Mouse (Mus musculus): ENCODE results near the gene Snrnp40. TPM values are rescaled to one million over a fixed set of nuclear protein-coding genes. Genes with fewer than 3 reads are reported as not detected.

The Snrnp40 gene
- total and polyA plus RNA-seq, 3 experiments, result 108 to 184 (median 128) TPM

GRCm38 (mm10) chr4:130321640-130322039 is 38.3 kb upstream of the Snrnp40 start:
- DNase-seq (ENCODE audit: extremely low read depth), result no peak
- Histone ChIP-seq H3K36me3 (replicated peaks in 1 of 2; ENCODE audit: control insufficient read depth in 1 of 2, insufficient read depth in 1 of 2, low read length in 1 of 2) (peaks cover 56 to 92% of the 10 kb centered on the region in 2 experiments), H3K4me2 (ENCODE audit: insufficient read depth, low read depth, poor library complexity, severe bottlenecking) (no peak overlapping the region), H3K4me1 (ENCODE audit: control insufficient read depth in 1 of 2, insufficient read depth in 2 of 2) (no peaks in the 10 kb centered on the region), H3K4me3 (replicated peaks in 1 of 3; ENCODE audit: low read depth in 2 of 3, low read length in 2 of 3, poor library complexity in 1 of 3) (no peak overlapping the region), H3K27ac (ENCODE audit: insufficient read depth, low read depth) (no peak overlapping the region), H3K27me3 (replicated peaks) (no peaks in the 10 kb centered on the region), H3K9me3 (replicated peaks; ENCODE audit: low read length) (no peaks in the 10 kb centered on the region), H3K9ac (ENCODE audit: insufficient read depth, low read depth) (no peak overlapping the region), H3K79me2 (replicated peaks; ENCODE audit: control insufficient read depth, extremely low read depth, insufficient read depth, poor library complexity, severe bottlenecking) (no peaks in the 10 kb centered on the region)
- TF ChIP-seq NELFE (IDR thresholded peaks at IDR 0.05; ENCODE audit: low read depth, low read length), result no peak
- no peak for TF ChIP-seq ELF1 (IDR thresholded peaks at IDR 0.05; ENCODE audit: low read depth, low read length)
- no peak for TF ChIP-seq USF1 (IDR thresholded peaks at IDR 0.05; ENCODE audit: low read depth, low read length)
- no peak for TF ChIP-seq POLR2A (IDR thresholded peaks at IDR 0.05; ENCODE audit: low read depth, low read length)
- TF ChIP-seq ZC3H11A (IDR thresholded peaks at IDR 0.05; ENCODE audit: low read depth, low read length), result no peak
- no peak for TF ChIP-seq KAT2A (IDR thresholded peaks at IDR 0.05; ENCODE audit: insufficient replicate concordance, low read length)
- TF ChIP-seq MYC (IDR thresholded peaks at IDR 0.05; ENCODE audit: low read depth, low read length), result no peak
- TF ChIP-seq ZNF384 (IDR thresholded peaks at IDR 0.05; ENCODE audit: low read depth, low read length), result no peak
- no peak for TF ChIP-seq TCF12 (IDR thresholded peaks at IDR 0.05; ENCODE audit: low read depth, low read length)
- TF ChIP-seq ZMIZ1 (IDR thresholded peaks at IDR 0.05; ENCODE audit: low read depth, low read length), result no peak
- TF ChIP-seq POLR2AphosphoS2 (IDR thresholded peaks at IDR 0.05; ENCODE audit: low read depth, low read length), result no peak
- in situ Hi-C loops (cut with MboI; ENCODE audit: low pct_ligation_motif_present, low pct_unique_long_range_greater_than_20kb, low sequenced_read_pairs), result no loop called here
- dilution Hi-C loops (cut with MboI; ENCODE audit: extremely low pct_ligation_motif_present, extremely low pct_unique_long_range_greater_than_20kb, low sequenced_read_pairs), result no loop called here

GRCm38 (mm10) chr4:130322567-130322966 is 37.4 kb upstream of the Snrnp40 start:
- Histone ChIP-seq H3K27me3 (replicated peaks) (no peaks in the 10 kb centered on the region), H3K4me1 (ENCODE audit: control insufficient read depth in 1 of 2, insufficient read depth in 2 of 2) (peaks cover 0 to 6% of the 10 kb centered on the region in 2 experiments; a peak in 2 of 4 replicates), H3K4me3 (replicated peaks in 1 of 3; ENCODE audit: low read depth in 2 of 3, low read length in 2 of 3, poor library complexity in 1 of 3) (no peak overlapping the region), H3K9ac (ENCODE audit: insufficient read depth, low read depth) (no peak overlapping the region), H3K79me2 (replicated peaks; ENCODE audit: control insufficient read depth, extremely low read depth, insufficient read depth, poor library complexity, severe bottlenecking) (no peaks in the 10 kb centered on the region), H3K27ac (ENCODE audit: insufficient read depth, low read depth) (no peak overlapping the region), H3K9me3 (replicated peaks; ENCODE audit: low read length) (no peaks in the 10 kb centered on the region), H3K36me3 (replicated peaks in 1 of 2; ENCODE audit: control insufficient read depth in 1 of 2, insufficient read depth in 1 of 2, low read length in 1 of 2) (peaks cover 54 to 90% of the 10 kb centered on the region in 2 experiments), H3K4me2 (ENCODE audit: insufficient read depth, low read depth, poor library complexity, severe bottlenecking) (no peak overlapping the region)
- in situ Hi-C loops (cut with MboI; ENCODE audit: low pct_ligation_motif_present, low pct_unique_long_range_greater_than_20kb, low sequenced_read_pairs) (no loop called here), dilution Hi-C loops (cut with MboI; ENCODE audit: extremely low pct_ligation_motif_present, extremely low pct_unique_long_range_greater_than_20kb, low sequenced_read_pairs) (no loop called here)
- no peak for DNase-seq (ENCODE audit: extremely low read depth)
- TF ChIP-seq JUND (conservative IDR thresholded peaks at IDR 0.05; ENCODE audit: low read depth, low read length) (no peak), MAZ (IDR thresholded peaks at IDR 0.05; ENCODE audit: low read depth, low read length) (no peak), MXI1 (IDR thresholded peaks at IDR 0.05; ENCODE audit: low read depth, low read length) (no peak), USF2 (conservative IDR thresholded peaks at IDR 0.05; ENCODE audit: low read depth, low read length) (no peak), NELFE (IDR thresholded peaks at IDR 0.05; ENCODE audit: low read depth, low read length) (no peak), MAFK (IDR thresholded peaks at IDR 0.05; ENCODE audit: insufficient replicate concordance, low read length) (no peak), HCFC1 (IDR thresholded peaks at IDR 0.05; ENCODE audit: low read depth, low read length) (no peak), IRF4 (IDR thresholded peaks at IDR 0.05; ENCODE audit: low read depth, low read length) (no peak), ZKSCAN1 (IDR thresholded peaks at IDR 0.05; ENCODE audit: borderline replicate concordance, low read depth, low read length) (no peak), POLR2A (IDR thresholded peaks at IDR 0.05; ENCODE audit: low read depth, low read length) (no peak), TBP (conservative IDR thresholded peaks at IDR 0.05; ENCODE audit: low read depth, low read length) (no peak), RAD21 (IDR thresholded peaks at IDR 0.05; ENCODE audit: low read depth, low read length) (no peak), ZMIZ1 (IDR thresholded peaks at IDR 0.05; ENCODE audit: low read depth, low read length) (no peak), NRF1 (IDR thresholded peaks at IDR 0.05; ENCODE audit: low read depth, low read length) (no peak), TCF12 (IDR thresholded peaks at IDR 0.05; ENCODE audit: low read depth, low read length) (no peak), UBTF (IDR thresholded peaks at IDR 0.05; ENCODE audit: low read depth, low read length) (no peak), SIN3A (IDR thresholded peaks at IDR 0.05; ENCODE audit: low read length) (no peak)

All from CH12.LX (cell line).